Comparison of ENCODE assay signal across 16 mouse cellular contexts in the genomic region with DNA sequence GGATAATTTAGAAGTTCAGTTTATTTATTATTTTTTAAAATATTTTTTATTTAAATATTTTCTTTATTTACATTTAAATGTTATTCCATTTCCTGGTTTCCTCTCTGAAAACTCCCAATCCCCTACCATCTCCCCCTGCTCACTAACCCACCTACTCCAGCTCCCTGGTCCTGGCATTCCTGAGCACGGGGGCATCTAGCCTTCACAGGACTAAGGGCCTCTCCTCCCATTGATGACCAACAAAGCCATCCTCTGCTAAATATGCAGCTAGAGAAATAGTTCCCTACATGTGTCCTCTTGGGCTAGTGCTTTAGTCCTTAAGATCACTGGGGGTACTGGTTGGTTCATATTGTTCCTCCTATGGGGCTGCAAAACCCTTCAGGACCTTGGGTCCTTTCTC. TPM values are rescaled to one million over a fixed set of nuclear protein-coding genes. Genes with fewer than 3 reads are reported as not detected.
"Had no signal": no experiment of that assay in that cellular context is flagged by ENCODE, and none has a peak within 500 bp of the region (broad histone marks: within the 10 kb centered on the region; RNA-seq: fewer than 3 reads in every experiment).

No protein-coding gene starts in this region.

RNA-seq across cellular contexts. Expression of gene Gm8068, which starts 15.5 kb away (rescaled TPM):
- total RNA-seq: megakaryocyte progenitor cell, adult 5-6 weeks had no signal
- polyA plus RNA-seq: lung, adult 2 months; lung, embryonic 15.5 days; lung, postnatal 0 days; macrophage; midbrain, embryonic 12.5 days; midbrain, embryonic 14.5 days; midbrain, embryonic 16.5 days; myocyte; neural tube, embryonic 11.5 days; neural tube, embryonic 13.5 days; neural tube, embryonic 15.5 days; small intestine, adult 2 months; stomach, embryonic 14.5 days; stomach, embryonic 16.5 days; thymus, postnatal 0 days had no signal

RNA-seq across cellular contexts. Expression of gene Gm7929, which starts 33.2 kb away (rescaled TPM):
- total RNA-seq: megakaryocyte progenitor cell, adult 5-6 weeks had no signal
- polyA plus RNA-seq: lung, adult 2 months; lung, embryonic 15.5 days; lung, postnatal 0 days; macrophage; midbrain, embryonic 12.5 days; midbrain, embryonic 14.5 days; midbrain, embryonic 16.5 days; myocyte; neural tube, embryonic 11.5 days; neural tube, embryonic 13.5 days; neural tube, embryonic 15.5 days; small intestine, adult 2 months; stomach, embryonic 14.5 days; stomach, embryonic 16.5 days; thymus, postnatal 0 days had no signal

RNA-seq across cellular contexts. Expression of gene Gm47189, which starts 55.1 kb away (rescaled TPM):
- total RNA-seq: megakaryocyte progenitor cell, adult 5-6 weeks had no signal
- polyA plus RNA-seq: lung, adult 2 months; lung, embryonic 15.5 days; lung, postnatal 0 days; macrophage; midbrain, embryonic 12.5 days; midbrain, embryonic 14.5 days; midbrain, embryonic 16.5 days; myocyte; neural tube, embryonic 11.5 days; neural tube, embryonic 13.5 days; neural tube, embryonic 15.5 days; small intestine, adult 2 months; stomach, embryonic 14.5 days; stomach, embryonic 16.5 days; thymus, postnatal 0 days had no signal
